Mouse (Mus musculus) stomach, postnatal 0 days (tissue): ENCODE measurements around the gene Zfp777. TPM values are rescaled to one million over a fixed set of nuclear protein-coding genes. Genes with fewer than 3 reads are reported as not detected.

Source experiments
- ATAC-seq: fragments of 200-750 bp; cut with Nextera tagmentation; 2 replicates; pipeline ENCODE4 v1.8.0; 2017; ENCODE audit not compliant: low FRiP score, low TSS enrichment
- DNase-seq: peaks from one replicate; pipeline ENCODE4 v3.0.0-alpha.2; 2016; ENCODE audit warnings: low spot score
- H3K27ac ChIP-seq: fragments of 300-500 bp; sonication (generic); replicated peaks from 2 replicates; pipeline ENCODE4 v1.5.1; 2014; ENCODE audit warnings: mild to moderate bottlenecking, control low read depth
- H3K27me3 ChIP-seq: fragments of 300-500 bp; sonication (generic); 2 replicates; pipeline ENCODE4 v1.6.1; 2014; ENCODE audit warnings: low read length; ENCODE audit not compliant: control insufficient read depth, insufficient read depth
- H3K36me3 ChIP-seq: fragments of 300-500 bp; sonication (generic); 2 replicates; pipeline ENCODE4 v1.6.1; 2014; ENCODE audit warnings: low read length, mixed read lengths; ENCODE audit not compliant: control insufficient read depth, insufficient read depth
- H3K4me1 ChIP-seq: fragments of 300-500 bp; sonication (generic); replicated peaks from 2 replicates; pipeline ENCODE4 v1.6.1; 2014; ENCODE audit warnings: antibody characterized with exemption; ENCODE audit not compliant: control insufficient read depth, insufficient read depth
- H3K4me2 ChIP-seq: fragments of 300-500 bp; sonication (generic); replicated peaks from 2 replicates; pipeline ENCODE4 v1.6.1; 2014; ENCODE audit warnings: low read depth, mild to moderate bottlenecking, control low read depth, moderate library complexity
- H3K4me3 ChIP-seq: fragments of 300-500 bp; sonication (generic); 2 replicates; pipeline ENCODE4 v1.5.1; 2014; ENCODE audit warnings: low read depth, low read length, control low read depth
- H3K9ac ChIP-seq: fragments of 300-500 bp; sonication (generic); 2 replicates; pipeline ENCODE4 v1.6.1; 2014; ENCODE audit warnings: mild to moderate bottlenecking, low read length, control low read depth, mixed read lengths
- H3K9me3 ChIP-seq: fragments of 300-500 bp; sonication (generic); 2 replicates; pipeline ENCODE4 v1.6.1; 2016; ENCODE audit warnings: low read length; ENCODE audit not compliant: control insufficient read depth
- CTCF ChIP-seq: IDR thresholded peaks from 2 replicates; pipeline ENCODE4 v1.5.1; 2016; ENCODE audit warnings: antibody characterized with exemption, low read depth, mild to moderate bottlenecking, moderate library complexity
- EP300 ChIP-seq: optimal IDR thresholded peaks from 2 replicates; pipeline ENCODE3; 2016; ENCODE audit warnings: antibody characterized with exemption
- WGBS: fragments of 180-500 bp; shearing (Covaris S2); extraction: QIAGEN DNeasy Blood & Tissue Kit; methylation state at CpG from one replicate; pipeline ENCODE4 v1.1.7; 2014; 5-methylcytosine and 5-hydroxymethylcytosine counted together
- polyA plus RNA-seq: library from polyadenylated mRNA; unstranded; fragments of >200 nt; fragmentation: Nextera tagmentation; extraction: Ambion mirVana; gene quantifications from 2 replicates; pipeline ENCODE4 v1.2.1, GENCODE M21; 2015

Zfp777 gene
- polyA plus RNA-seq, 1 experiment from 2014 or later, result 3.2 TPM

DNA sequence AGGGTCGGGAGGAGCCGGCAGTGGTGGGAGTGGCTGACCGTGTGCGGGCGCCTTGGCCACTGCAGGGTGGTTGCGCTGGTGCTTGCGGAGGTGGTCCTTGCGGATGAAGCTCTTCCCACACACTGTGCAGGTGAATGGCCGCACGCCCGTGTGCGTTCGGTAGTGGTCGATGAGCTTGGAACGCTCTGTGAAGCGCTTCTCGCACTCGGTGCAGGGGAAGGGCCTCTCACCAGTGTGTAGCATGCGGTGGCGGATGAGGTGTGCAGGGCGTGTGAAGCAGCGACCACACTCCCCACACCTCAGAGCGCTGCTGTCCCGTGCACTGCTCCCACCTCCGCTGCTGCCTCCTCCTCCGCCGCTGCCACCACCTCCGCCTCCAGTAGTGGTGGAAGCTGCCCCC lies 15.2 kb upstream of the Zfp777 start:
- H3K4me2 ChIP-seq, result no peak overlapping the region
- ATAC-seq, result peak; percentile 21; the same call in 1 of the 2 replicates
- H3K36me3 ChIP-seq, result peaks cover 44% of the 10 kb centered on the region
- H3K4me1 ChIP-seq, result no peaks in the 10 kb centered on the region
- no peaks in the 10 kb centered on the region for H3K27me3 ChIP-seq
- WGBS, result 95% methylated on average over 28 of the region's 28 CpGs
- no peak overlapping the region for H3K4me3 ChIP-seq
- H3K9ac ChIP-seq, result no peak overlapping the region
- no peak for DNase-seq
- TF ChIP-seq EP300 (no peak), CTCF (no peak)
- no peaks in the 10 kb centered on the region for H3K9me3 ChIP-seq
- H3K27ac ChIP-seq, result no peak overlapping the region

DNA sequence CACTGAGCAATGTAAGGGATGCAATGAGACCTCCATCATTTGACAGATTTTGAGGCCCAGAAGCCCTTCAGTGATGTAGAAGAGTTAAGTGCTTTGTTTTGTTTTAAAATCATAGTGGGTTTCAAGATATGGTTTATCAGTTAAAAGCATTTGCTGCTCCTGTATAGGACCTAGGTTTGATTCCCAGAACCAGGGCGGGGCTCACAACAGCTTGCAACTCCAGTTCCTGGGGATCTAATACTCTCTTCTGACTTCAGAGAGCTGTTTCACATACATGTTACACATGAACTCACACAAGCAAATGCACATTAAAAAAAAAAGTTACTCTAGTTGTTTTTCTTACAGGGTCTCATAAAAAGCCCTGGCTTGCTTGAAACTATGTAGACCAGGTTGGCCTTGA lies 12.2 kb upstream of the Zfp777 start:
- Histone ChIP-seq H3K4me3 (no peak overlapping the region), H3K36me3 (peaks cover 27% of the 10 kb centered on the region)

DNA sequence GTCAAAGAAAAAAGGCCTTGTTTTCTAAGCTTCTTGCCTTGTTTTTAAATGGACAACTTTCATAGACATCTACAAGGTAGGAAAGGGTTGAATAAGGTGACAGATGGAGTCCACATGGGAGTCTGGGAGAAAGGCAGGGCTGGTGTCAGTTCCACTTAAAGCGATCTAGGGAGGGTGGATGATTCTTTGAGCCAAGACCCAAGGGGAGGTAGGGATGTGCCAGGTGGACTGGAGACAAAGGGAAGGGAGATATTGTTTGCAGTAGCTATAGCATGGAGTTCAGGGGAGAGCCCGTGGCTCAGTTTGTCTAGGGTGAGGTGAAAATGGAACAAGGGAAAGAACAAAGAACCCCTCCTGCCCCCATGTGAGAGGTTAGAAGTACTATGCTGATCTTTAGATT lies 11.7 kb upstream of the Zfp777 start:
- no peak for DNase-seq
- Histone ChIP-seq H3K4me1 (no peaks in the 10 kb centered on the region), H3K27me3 (no peaks in the 10 kb centered on the region), H3K9me3 (no peaks in the 10 kb centered on the region), H3K9ac (no peak overlapping the region), H3K4me2 (no peak overlapping the region), H3K27ac (no peak overlapping the region), H3K36me3 (peaks cover 22% of the 10 kb centered on the region), H3K4me3 (no peak overlapping the region)
- 63% methylated on average over 2 of the region's 2 CpGs for WGBS
- TF ChIP-seq EP300 (no peak), CTCF (no peak)
- no peak for ATAC-seq

More for the DNA sequence above, 12.2 kb upstream of the Zfp777 start:
- TF ChIP-seq EP300 (no peak), CTCF (no peak)
- Histone ChIP-seq H3K4me2 (no peak overlapping the region), H3K27ac (no peak overlapping the region), H3K9me3 (no peaks in the 10 kb centered on the region), H3K9ac (no peak overlapping the region), H3K4me1 (no peaks in the 10 kb centered on the region), H3K27me3 (no peaks in the 10 kb centered on the region)
- WGBS, result 100% methylated on average over 1 of the region's 1 CpGs
- ATAC-seq (no peak), DNase-seq (no peak)

DNA sequence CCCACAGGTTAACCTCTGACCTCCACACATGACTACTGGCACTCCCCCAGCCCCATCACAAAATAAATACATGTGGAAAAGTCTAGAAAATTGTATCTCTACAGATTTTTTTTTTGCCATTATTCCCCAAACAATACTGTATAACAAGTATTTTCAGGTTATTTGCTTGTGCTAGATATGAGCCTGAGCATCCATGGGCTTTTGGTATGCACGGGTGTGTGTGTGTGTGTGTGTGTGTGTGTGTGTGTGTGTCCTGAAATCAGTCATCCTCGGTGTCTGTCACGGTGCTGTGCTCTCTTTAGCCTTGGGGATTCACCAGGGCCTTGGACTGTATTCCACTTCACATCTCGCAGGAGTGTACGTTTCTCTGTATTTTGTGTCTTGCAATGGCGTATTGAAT lies 3.4 kb upstream of the Zfp777 start:
- Histone ChIP-seq H3K27me3 (no peaks in the 10 kb centered on the region), H3K9me3 (no peaks in the 10 kb centered on the region), H3K36me3 (no peaks in the 10 kb centered on the region), H3K9ac (no peak overlapping the region), H3K27ac (no peak overlapping the region), H3K4me3 (no peak overlapping the region), H3K4me1 (no peaks in the 10 kb centered on the region), H3K4me2 (no peak overlapping the region)
- DNase-seq, result no peak
- no peak for TF ChIP-seq EP300
- no peak for TF ChIP-seq CTCF
- 87% methylated on average over 6 of the region's 6 CpGs for WGBS
- ATAC-seq, result no peak

DNA sequence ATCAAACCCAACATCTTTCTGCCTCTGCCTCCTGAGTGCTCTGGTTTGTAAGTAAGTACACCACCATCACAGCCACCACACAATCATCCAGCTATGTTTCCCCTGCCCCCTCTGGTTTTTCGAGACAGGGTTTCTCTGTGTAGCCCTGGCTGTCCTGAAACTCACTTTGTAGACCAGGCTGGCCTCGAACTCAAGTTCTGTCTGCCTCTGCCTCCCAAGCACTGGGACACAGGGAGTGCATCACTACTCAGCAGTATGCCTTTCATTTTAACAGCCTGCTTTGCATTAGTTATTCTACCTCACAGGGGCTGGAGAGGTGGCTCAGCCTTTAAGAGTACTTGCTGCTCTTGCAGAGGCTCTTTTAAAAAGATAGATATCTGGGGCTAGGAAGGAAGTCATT lies 3.0 kb upstream of the Zfp777 start:
- DNase-seq (no peak), ATAC-seq (no peak)
- Histone ChIP-seq H3K27ac (no peak overlapping the region), H3K4me3 (no peak overlapping the region), H3K36me3 (no peaks in the 10 kb centered on the region), H3K27me3 (no peaks in the 10 kb centered on the region), H3K4me1 (no peaks in the 10 kb centered on the region), H3K9ac (no peak overlapping the region), H3K9me3 (no peaks in the 10 kb centered on the region), H3K4me2 (no peak overlapping the region)
- TF ChIP-seq EP300 (no peak), CTCF (no peak)
- 75% methylated on average over 2 of the region's 2 CpGs for WGBS

DNA sequence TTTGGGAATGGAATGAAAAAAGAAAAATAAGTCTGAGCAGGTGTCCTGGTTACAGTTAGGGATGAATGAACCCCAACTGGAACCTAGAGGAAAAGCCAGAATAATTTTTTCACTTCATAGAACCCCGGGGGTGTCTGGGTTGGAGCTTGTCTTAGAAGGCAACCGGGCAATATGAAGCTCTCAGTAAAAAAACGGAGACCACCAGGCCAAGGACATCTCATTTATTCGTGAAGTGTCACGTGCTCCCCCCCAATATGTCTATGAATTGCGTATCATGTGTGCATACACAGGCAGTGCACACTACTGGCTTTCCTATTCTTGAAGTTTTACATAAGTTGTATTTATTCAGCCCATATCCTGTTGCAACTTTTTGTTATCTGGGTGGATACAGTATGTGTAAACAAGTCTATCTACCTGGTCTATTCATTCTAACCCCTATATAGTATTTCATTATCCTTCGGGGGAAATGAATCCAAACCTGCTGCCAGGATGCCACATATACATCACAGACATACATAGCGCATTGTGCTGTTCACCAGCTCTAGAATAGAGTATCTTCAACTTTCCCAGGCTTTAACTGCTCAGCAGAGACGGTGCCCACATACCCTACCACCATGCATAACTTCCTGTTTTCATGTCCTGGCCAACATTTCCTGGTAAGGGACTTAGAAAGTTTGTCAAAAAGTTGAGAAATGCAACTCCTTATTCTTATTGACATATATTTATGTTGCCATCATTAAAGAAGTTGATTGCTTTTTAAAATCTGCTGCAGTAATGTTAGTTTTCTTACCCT lies 758 bp upstream of the Zfp777 start:
- peak overlapping the region; percentile 96 for H3K4me2 ChIP-seq
- H3K9ac ChIP-seq, result peak overlapping the region; percentile 89; the same call in 1 of the 2 replicates
- no peak for DNase-seq
- H3K27me3 ChIP-seq, result no peaks in the 10 kb centered on the region
- H3K36me3 ChIP-seq, result no peaks in the 10 kb centered on the region
- ATAC-seq, result no peak
- H3K9me3 ChIP-seq, result no peaks in the 10 kb centered on the region
- WGBS, result 50% methylated on average over 9 of the region's 9 CpGs
- no peak for TF ChIP-seq EP300
- no peak for TF ChIP-seq CTCF
- peak overlapping the region; percentile 63 for H3K4me3 ChIP-seq
- H3K27ac ChIP-seq, result no peak overlapping the region
- no peaks in the 10 kb centered on the region for H3K4me1 ChIP-seq
